Mouse (Mus musculus) spleen, postnatal 4 days (tissue): ENCODE measurements around the gene Smim6.

Experiments
- DNase-seq, 2 experiments: peaks; one replicate each; pipeline ENCODE4 v3.0.0; 2022; ENCODE audit warnings: low spot score in 2 of 2

Gene Smim6

DNA sequence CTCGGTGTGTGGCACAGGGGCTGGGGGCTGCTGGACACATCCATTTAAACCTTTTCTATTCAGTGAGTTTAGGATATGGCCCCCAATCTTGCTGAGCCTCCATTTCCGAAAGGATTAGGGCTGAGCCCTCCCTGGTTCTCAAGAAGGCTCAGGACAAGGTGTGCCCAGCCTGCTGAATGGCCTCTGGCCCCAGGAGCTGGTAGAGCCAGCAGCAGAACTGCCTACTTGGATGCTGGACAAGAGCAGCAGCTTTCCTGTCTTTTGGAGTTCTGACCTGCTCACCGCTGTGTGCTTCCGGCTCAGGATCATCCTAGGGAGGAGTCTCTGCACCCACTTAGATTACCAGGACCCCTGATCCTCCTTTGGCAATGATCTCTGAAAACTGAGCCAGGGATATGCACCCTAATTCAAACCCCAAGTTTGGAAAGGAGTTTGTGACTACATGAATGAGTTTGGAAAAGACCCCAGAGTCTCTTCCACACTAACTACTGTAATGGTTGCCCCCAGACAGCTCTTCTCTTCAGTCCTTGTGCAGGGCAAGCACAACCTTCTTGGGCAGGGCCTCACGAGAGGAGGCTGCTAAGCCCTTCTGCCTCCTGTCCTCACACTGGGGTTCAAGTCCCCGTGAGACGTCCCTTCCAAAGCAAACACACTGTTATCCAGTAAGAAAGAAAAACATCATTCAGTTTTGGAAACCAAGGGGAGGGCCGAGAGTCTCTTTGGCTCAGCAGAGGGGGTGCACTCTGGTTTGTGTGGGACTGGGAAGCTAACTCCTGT, 11.1 kb upstream of the Smim6 start:
- DNase-seq, result peak in 1 of 2 experiments; percentile 40

DNA sequence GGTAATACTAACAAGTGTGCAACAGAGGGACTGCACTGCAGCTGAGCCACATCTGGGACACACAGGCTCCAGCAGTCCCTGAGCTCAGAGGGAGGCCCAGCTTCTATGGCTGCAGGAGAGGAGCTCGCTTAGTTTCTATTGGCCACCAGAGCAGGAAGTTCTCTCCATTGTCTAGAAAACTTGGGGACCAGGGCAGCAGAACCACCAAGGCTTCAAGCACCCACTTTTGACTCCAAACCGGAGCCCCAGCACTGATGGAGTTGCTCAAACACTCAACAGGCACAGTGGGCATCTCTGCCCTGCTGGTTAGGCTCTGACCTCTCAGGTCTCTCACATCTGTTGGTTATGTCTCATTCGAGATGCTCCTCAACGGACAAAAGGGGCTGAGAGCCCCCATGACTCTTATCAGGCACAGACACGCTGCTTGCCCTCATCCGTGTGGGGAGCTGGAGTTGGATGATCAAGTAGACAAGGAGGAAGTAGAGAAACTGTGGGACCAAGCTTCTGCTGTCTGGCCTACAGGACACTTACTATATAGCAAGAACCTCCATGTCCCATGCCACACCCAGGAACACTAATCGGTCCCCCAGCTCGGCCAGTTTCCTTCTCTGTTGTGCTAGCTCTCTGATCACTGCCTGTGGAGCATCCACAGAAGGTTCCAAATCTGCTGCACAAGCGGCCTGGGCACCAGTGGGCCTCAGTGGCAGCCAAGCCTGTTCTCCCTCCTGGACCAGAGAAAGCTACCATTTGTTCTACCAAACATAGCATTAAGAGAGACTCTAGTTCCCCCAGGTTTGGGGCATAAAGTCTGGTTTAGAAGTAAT, 10.3 kb upstream of the Smim6 start:
- peak; percentile 68 to 81 for DNase-seq

DNA sequence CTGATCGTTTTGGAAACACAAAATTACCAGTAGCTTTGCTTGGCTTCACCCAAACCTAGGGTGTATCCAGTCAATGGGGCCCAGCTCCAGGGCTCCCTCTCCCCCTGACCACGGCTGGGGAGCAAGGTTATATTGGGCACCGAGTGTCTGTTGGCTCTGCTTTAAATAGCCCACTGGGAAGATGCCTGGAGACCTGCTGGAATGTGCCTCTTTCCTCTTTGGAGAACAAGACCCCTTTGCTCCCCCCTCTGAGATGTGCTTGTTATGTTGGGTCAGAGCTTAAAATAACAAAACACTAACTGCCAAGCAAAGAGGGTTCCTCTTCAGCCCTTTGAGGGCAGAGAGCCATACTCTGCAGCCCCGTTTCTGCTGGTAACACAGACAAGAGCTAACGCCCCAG, 9.6 kb upstream of the Smim6 start:
- no peak for DNase-seq

DNA sequence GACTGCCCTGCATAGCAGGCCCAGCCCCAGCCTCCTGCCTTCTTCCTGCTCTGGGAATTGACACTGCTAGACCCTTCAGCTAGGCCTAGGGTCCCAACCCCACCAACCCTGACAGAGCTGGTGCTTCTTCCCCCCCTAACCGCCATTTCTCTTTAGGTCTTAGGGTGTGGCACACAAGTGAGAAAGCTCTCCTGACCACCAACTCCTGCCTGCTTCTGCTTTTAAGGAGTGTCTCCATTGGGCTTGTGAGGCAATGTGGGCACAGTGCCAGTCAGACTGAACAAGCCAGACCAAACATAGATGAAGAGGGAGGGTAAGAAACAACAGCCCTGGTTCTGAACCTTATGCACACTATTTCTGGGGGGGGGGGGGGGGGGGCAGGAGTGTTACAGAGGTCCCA, 9.0 kb upstream of the Smim6 start:
- peak; percentile 76 to 87 for DNase-seq

DNA sequence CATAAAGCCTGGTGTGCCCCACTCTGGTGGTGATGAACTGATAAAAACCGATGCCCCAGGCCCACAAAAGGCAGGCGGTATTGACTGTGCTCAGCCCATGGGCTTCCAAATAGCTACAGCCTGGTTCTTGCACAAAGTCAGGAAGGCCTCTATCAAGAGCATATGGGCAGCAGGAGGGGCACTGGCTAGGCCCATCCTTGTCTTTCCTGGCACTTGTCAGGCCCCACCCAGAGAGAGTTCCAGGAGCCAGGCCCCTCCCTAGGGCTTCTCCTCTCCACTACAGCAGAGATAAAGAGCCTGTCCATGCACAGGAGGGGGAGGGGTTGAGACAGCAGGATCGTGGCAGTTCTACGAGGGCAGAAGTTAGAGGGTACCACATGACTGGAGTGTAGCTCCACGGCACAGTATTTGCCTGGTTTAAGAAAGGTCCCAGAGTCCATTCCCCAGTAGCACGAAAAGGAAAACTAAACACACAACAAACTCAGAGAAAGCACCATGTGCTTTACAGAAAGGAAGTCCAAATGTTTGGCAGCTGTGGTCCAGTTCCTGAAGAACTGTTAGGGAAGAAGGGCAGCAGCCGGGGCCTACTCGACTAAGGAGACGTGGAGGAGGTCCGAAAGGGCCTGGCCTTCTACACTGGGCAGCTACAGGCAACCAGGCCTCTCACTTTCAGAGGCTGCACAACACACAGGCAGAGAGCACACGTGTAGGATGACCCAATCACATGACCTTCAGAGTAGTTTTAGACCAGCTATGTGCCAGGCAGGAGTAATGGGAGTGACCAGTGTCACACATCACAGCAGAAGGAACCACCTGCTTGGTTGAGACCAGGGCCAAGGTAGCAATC, 8.2 kb upstream of the Smim6 start:
- DNase-seq, result peak; percentile 84 to 85

DNA sequence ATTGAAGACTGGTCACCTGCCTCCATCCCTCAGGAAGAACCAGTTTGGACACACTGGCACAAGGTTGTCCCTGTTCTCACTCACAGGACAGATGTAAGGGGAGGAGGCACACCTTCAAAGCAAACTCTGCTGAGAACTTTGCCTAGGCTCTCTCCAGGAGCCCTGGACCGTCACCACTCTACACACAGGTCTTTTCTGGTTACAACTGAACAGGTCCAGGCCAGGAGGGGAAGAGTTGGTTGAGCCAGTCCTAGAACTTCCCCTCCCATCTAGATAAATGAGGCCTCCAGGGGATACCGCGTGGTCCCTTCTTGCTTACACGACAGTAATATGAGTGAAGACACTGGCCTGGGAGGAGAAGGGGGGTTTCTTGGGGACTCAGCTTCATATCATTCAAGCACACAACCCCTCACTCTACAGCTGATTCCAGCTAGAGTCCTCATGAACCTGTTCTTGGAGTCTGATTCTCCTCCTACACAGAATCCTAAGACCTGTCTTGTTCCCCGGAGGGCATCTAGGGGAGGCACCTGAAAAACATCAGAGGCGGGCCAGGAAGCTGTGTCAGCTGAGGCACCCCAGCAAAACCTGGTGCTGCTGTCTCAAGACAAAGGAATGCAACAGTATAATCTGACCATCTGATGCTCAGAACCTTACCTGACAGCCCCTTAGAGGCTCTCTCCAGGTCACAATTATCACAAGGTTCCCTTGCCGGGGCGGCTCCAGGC, 7.4 kb upstream of the Smim6 start:
- DNase-seq, result peak in 1 of 2 experiments; percentile 61

DNA sequence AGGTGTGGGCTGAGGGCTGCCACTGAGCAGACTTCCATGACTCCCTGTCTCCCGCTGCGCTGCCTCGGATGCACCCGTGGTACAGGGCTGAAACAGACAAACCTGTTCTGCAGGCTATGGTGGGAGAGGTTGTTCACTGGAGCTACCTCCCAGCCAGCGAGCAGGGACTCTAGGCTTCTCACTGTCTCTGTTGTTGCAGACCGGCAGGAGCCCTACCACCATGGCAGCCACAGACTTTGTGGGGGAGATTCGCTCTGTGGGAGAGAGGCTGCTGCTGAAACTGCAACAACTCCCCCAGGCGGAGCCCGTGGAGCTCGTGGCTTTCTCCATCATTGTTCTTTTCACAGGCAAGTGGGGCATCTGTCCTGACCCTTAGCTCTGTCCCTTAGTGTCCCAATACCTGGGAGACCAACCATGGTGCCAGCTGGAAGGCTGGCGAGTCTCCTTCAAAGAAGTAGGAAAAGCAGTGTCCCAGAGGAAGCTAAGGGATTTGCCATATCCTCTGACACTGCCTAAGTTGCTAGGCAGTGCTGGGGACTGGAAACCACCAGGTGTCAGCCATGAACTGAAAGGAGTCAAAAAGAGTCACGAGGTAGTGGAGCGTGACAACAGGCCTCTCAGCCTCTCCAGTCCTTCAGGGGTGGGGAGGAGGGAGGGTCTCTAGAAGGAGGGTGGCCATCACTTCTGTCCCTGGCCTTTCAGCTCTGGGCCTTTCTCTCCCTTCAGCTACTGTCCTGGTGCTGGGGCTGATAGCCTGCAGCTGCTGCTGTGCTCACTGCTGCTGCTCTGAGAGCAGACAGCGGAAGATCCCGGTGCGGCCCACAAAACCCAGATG, 6.6 kb upstream of the Smim6 start:
- DNase-seq, result peak in 1 of 2 experiments; percentile 69

DNA sequence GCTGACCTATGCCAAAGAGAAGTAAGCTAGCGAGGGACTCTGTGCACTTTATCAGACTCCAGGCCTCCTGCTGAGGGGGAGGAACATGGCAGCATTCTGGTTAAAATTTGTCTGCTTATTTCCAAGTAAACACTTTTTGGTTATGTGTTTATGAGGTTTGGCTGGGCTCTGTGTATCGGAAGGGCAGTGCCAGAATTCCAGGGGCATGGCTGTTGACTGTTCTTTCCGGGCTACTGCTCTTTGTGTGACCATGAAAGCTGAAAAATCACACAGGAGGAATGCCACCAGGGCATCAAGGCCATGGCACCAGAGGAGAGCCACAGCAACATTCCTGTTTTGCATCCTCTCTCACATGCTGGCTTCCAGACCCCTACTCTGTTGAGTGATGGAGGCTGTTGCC, 5.7 kb upstream of the Smim6 start:
- no peak for DNase-seq

DNA sequence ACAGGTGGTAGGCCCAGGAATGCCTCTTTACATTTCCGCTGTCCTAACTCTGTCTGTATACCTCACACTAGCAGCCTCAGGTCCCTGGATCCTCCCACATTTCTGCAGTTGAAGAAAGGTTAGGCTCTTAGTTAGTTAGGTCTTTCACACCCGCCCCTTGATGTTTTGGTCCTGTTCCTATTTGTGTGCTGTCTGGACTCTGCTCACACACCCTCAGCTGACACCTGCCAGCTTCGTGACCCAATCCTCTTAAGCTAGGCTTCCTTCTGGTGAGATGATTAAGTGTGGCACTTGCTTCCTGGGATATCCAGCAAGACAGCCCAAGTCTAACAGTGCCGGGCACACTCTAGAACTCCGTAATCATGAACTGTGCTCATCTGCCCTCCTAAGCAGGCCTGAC, 5.3 kb upstream of the Smim6 start:
- DNase-seq, result no peak

DNA sequence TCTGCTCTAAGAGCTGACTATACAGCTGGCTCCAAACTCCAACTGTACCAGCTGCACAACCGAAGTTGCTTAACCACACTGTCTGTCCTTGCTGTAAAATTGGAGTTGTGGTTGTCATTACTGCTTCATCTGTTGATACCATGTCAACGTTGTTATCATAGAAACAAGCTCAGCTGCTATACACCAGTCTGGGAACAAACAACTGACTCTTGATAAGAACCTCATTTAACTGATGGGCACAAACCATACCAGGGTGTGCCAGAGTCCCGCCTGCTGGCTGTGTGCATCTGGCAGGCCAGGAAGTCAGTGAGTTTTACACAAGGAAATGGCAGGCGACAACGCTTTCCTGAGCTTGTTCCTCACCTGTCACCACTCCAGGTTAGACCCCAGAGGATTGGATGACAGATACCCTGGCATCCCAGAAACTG, 669 bp upstream of the Smim6 start:
- DNase-seq, result peak; percentile 67 to 79

DNA sequence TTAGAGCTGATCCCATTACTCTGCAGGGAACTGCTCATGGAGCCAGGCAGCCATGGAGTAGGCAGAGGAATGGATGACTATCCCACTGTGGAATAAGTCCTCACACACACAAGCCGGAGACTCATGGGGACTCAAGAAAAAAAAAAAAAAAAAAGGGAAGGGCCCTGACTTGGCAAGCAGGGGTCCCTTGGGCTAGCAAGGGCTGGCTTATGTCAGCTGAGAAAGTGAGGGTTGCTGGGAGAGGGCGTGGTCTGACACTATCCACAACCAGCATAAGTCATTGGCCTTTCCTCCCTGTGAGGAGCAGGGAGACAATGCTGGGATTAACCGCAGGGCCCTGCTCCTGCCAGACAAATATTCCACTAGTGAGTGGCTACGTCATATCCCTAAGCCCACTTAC, 4.8 kb downstream of the Smim6 start:
- no peak for DNase-seq

DNA sequence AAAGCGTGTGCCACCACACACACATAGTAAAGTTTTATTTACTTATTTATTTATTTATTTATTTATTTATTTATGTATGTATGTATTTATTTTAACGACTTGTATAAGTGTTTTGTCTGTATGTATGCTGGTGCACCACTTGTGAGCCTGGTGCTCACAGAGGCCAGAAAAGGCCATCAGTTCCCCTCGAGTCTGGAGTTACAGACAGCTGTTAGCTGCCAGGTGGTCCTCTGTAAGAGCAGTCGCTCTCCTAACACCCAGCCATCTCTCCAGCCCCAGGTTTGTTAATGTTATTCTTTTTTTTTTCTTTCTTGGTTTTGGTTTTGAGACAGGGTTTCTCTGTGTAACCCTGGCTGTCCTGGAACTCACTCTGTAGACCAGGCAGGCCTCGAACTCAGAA, 6.8 kb downstream of the Smim6 start:
- DNase-seq, result no peak

DNA sequence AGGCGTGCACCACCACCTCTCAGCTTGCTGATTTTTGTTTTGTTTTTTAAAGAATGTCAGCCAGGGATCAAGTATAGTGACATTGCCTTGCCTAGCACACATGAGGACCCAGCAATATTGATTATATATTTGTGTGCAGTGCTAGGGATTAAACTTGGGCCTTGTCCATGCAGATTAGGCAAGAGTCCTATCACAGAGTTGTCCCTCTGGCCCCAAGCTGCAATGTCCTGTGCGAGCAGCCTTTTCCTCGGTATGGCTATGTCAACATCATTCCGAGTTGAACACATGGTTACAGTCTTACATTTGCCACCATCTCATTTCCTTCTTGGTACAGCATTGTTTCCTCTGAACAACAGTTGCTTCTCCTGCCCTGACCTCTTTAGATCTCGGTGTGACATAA, 7.3 kb downstream of the Smim6 start:
- DNase-seq, result no peak

DNA sequence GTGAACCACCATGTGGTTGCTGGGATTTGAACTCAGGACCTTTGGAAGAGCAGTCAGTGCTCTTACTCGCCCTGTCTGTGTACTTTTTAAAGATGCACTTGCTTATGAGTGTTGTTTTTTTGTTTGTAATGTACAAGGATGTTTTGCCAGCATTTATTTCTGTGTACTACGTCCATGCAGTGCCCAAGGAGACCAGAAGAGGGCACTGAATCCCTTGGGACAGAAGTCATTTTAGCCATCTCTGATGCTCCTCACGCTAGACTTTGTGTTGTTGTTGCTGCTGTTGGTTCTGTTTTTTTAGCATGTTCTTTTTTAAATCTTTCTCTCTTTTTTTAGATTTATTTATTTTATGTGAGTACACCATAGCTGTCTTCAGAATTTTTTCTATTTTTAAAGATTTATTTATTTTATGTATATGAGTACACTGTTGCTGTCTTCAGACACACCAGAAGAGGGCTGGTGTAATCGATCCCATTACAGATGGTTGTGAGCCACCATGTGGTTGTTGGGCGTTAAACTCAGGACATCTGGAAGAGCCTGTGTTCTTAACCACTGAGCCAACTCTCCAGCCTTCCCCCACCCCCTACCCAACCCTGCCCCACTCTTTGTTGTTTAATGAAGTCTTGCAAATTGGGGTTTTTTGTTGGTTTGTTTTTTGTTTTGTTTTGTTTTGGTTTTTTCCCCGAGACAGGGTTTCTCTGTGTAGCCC, 8.4 kb downstream of the Smim6 start:
- DNase-seq, result peak; percentile 73 to 84

DNA sequence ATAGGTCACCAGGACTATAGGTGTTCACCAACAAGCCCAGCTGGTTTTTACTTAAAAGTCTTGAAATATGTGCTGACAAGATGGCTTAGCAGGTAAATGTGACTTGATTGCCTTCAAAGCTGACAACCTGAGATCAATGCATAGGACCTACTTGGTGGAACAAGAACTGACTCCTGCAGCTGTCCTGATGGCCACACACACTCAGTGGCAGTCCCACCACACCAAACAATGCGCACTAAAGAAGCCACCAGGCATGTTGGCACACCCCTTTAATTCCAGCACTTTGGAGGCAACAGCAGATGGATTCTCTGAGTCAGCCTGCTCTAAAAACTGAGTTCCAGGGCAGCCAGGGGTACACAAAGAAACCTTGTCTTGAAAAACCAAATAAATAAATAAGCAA, 10.2 kb downstream of the Smim6 start:
- no peak for DNase-seq

DNA sequence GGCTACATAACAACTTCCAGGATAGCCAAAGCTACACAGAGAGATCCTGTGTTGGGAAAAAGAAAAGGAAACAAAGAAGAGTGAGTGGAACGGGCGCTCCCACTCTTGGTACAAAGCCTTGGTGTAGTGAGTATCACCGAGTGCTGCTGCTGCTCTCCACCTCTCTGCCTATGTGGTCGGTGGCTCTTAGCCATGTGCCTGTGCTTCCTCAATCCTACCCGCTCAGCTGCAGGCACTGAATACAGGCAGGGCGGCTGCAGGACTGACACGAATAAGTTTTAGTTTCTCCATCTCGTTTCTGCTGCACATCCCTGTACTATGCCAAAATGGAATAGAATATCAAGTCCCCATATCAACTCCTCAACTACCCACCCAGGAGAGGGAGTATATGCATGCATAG, 17.2 kb downstream of the Smim6 start:
- DNase-seq, result peak in 1 of 2 experiments; percentile 30

DNA sequence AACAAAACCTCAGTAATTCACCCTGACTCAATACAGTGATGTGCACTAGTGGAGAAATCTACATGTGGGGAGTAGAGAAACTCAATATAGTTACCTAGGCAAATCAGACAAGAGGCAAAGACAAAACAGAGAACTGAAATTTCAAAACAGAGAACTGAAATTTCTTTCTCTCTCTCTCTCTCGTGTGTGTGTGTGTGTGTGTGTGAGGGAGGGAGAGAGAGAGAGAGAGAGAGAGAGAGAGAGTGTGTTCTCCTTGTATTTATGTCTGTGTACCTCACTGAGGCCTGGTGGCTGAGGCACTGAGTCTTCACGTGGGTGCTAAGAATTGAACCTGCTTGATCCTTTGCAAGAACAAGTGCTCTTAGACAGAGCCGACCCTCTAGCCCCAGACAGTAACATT, 18.0 kb downstream of the Smim6 start:
- DNase-seq, result no peak

DNA sequence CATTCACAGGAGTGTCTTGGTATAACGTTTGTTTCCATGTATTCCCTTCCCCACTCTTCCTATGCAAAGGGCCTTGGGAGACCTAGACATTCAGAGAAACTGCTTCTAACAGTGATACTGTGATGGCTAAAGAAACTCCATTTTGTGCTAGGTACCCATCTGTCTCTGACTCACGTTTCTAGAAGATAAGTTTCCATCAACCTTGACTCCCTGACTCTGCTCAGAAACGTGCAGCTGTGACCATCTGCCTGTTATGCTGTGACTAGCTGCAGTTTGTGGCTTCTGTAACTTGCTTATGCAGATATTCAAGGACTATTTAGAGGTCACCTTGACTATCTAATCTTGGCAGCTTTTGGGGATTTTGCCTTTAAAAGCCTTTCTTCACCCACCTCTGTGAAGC, 19.4 kb downstream of the Smim6 start:
- DNase-seq, result no peak

DNA sequence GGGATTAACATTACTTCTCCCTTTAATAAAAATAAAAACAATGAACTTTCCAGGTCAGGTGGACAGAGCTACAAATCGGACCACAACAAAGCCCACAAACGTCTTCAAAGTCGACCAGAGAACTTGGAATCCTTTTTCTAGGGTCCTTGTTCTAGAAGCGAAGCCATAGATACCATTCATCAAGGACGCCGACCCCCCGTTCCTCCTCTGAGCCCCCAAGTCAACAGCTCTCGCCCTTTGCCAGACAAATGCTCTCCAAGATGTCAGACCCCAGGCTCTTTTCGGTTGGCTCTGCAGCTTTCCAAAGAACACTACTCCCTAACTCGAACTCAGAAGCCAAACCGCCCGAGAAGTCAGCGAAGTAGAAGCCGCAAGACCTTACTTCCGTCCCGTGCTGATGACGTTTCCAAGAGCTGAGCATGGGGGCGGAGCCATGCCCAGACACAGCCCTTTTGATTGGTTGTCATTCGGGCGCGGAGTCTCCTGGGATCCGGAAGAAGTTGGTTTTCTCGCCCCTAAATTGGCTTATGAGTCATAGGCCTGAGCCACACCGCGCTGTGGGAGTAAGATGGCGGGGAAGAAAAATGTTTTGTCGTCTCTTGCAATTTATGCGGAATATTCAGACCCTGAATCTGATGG, 21.4 kb downstream of the Smim6 start, which contains the start of the genes Sap30bp and Recql5:
Sap30bp (plus strand) TSS at position 175 of the 639 bp plus-strand sequence.
Recql5 (minus strand) TSS at position 370 of the 639 bp plus-strand sequence.
- peak; percentile 96 to 97 for DNase-seq
